Mouse (Mus musculus) bone marrow macrophage, adult 2 months (primary cell): ENCODE results near the gene Ldlrap1. TPM values are rescaled to one million over a fixed set of nuclear protein-coding genes. Genes with fewer than 3 reads are reported as not detected.

Experiments
- H3K27ac ChIP-seq: 2 replicates; pipeline ENCODE4 v1.5.1; 2012; ENCODE audit warnings: low read depth, low read length; ENCODE audit not compliant: insufficient read depth
- H3K4me1 ChIP-seq: 2 replicates; pipeline ENCODE4 v1.6.1; 2012; ENCODE audit warnings: low read length; ENCODE audit not compliant: control insufficient read depth, insufficient read depth
- H3K4me3 ChIP-seq: 2 replicates; pipeline ENCODE4 v1.5.1; 2012; ENCODE audit warnings: mild to moderate bottlenecking, low read length, moderate library complexity; ENCODE audit not compliant: insufficient read depth
- CTCF ChIP-seq: IDR thresholded peaks from 2 replicates; pipeline ENCODE4 v1.5.1; 2012; ENCODE audit warnings: low read depth, mild to moderate bottlenecking, low read length, moderate library complexity
- POLR2A ChIP-seq: IDR thresholded peaks from 2 replicates; pipeline ENCODE4 v1.6.1; 2012; ENCODE audit warnings: mild to moderate bottlenecking, low read depth, low read length, borderline replicate concordance
- polyA plus RNA-seq: library from polyadenylated mRNA; stranded (reverse); fragments of >200 nt; gene quantifications from 2 replicates; pipeline ENCODE4 v1.2.4, GENCODE M21; 2012; ENCODE audit not compliant: missing spikeins, insufficient read depth, insufficient read length

Gene Ldlrap1
- polyA plus RNA-seq, 1 experiment = 34.0 TPM

- TF ChIP-seq POLR2A (no peak), CTCF (no peak)
- H3K4me3 ChIP-seq = no peak overlapping the region
- H3K4me1 ChIP-seq = peaks cover 4% of the 10 kb centered on the region
- H3K27ac ChIP-seq = no peak overlapping the region
These were observed 28.3 kb downstream of the Ldlrap1 start for GRCm38 (mm10) chr4:134739530-134739929.

- H3K4me1 ChIP-seq = peaks cover 15% of the 10 kb centered on the region
- TF ChIP-seq CTCF (no peak), POLR2A (no peak)
- no peak overlapping the region for H3K27ac ChIP-seq
- no peak overlapping the region for H3K4me3 ChIP-seq
These were observed 30.4 kb downstream of the Ldlrap1 start for GRCm38 (mm10) chr4:134737365-134737910.

- Histone ChIP-seq H3K4me3 (no peak overlapping the region), H3K4me1 (peaks cover 25% of the 10 kb centered on the region), H3K27ac (no peak overlapping the region)
- TF ChIP-seq CTCF (no peak), POLR2A (no peak)
These were observed 31.7 kb downstream of the Ldlrap1 start for GRCm38 (mm10) chr4:134736147-134736546.

- TF ChIP-seq CTCF (no peak), POLR2A (no peak)
- H3K4me3 ChIP-seq = no peak overlapping the region
- H3K4me1 ChIP-seq = peaks cover 37% of the 10 kb centered on the region
- H3K27ac ChIP-seq = no peak overlapping the region; the same call in 1 of the 2 replicates
These were observed 33.2 kb downstream of the Ldlrap1 start for GRCm38 (mm10) chr4:134734629-134735081.

- Histone ChIP-seq H3K27ac (peak overlapping the region; percentile 36), H3K4me1 (peaks cover 42% of the 10 kb centered on the region), H3K4me3 (peak overlapping the region; percentile 20; the same call in 1 of the 2 replicates)
- no peak for TF ChIP-seq CTCF
These were observed 33.7 kb downstream of the Ldlrap1 start for GRCm38 (mm10) chr4:134734038-134734628.

GRCm38 (mm10) chr4:134733371-134733770, 34.5 kb downstream of the Ldlrap1 start:
- no peak for TF ChIP-seq CTCF
- no peak for TF ChIP-seq POLR2A
- no peak overlapping the region for H3K27ac ChIP-seq

GRCm38 (mm10) chr4:134730106-134730505, 37.7 kb downstream of the Ldlrap1 start:
- peak overlapping the region; percentile 14 for H3K27ac ChIP-seq
- H3K4me1 ChIP-seq = peaks cover 54% of the 10 kb centered on the region
- TF ChIP-seq POLR2A (no peak), CTCF (no peak)
- no peak overlapping the region for H3K4me3 ChIP-seq

More at GRCm38 (mm10) chr4:134733371-134733770, 34.5 kb downstream of the Ldlrap1 start:
- peaks cover 48% of the 10 kb centered on the region for H3K4me1 ChIP-seq
- no peak overlapping the region for H3K4me3 ChIP-seq

GRCm38 (mm10) chr4:134725735-134726345, 42.0 kb downstream of the Ldlrap1 start:
- Histone ChIP-seq H3K4me1 (peaks cover 36% of the 10 kb centered on the region), H3K27ac (no peak overlapping the region), H3K4me3 (no peak overlapping the region)
- TF ChIP-seq CTCF (no peak), POLR2A (no peak)

- H3K4me3 ChIP-seq = no peak overlapping the region
- TF ChIP-seq POLR2A = no peak
- no peak for TF ChIP-seq CTCF
These were observed 42.9 kb downstream of the Ldlrap1 start for GRCm38 (mm10) chr4:134724974-134725373.

GRCm38 (mm10) chr4:134723251-134723650, 44.6 kb downstream of the Ldlrap1 start:
- Histone ChIP-seq H3K4me1 (peaks cover 16% of the 10 kb centered on the region), H3K27ac (no peak overlapping the region), H3K4me3 (no peak overlapping the region)
- TF ChIP-seq CTCF = no peak
- TF ChIP-seq POLR2A = no peak

More at GRCm38 (mm10) chr4:134724974-134725373, 42.9 kb downstream of the Ldlrap1 start:
- H3K27ac ChIP-seq = no peak overlapping the region
- H3K4me1 ChIP-seq = peaks cover 29% of the 10 kb centered on the region
